Mouse (Mus musculus) megakaryocyte, embryonic 14.5 days (primary cell): Measurements from ENCODE around the gene Samsn1.

Experiments
- FLI1 ChIP-seq: IDR thresholded peaks from 2 replicates; pipeline ENCODE4 v1.6.1; 2012; ENCODE audit warnings: low read length, inconsistent platforms, mixed read lengths
- GATA1 ChIP-seq: IDR thresholded peaks from 3 replicates; pipeline ENCODE4 v1.6.1; 2012; ENCODE audit warnings: mixed read lengths, low read length, inconsistent platforms, borderline replicate concordance

- TF ChIP-seq GATA1 (no peak), FLI1 (no peak)
Observed at GRCm38 (mm10) chr16:75926511-75926910, 95.6 kb downstream of the Samsn1 start.
